Mouse (Mus musculus) lung, postnatal 0 days (tissue): ENCODE data around the gene Mks1.

Experiments used
- CTCF ChIP-seq: IDR thresholded peaks from 2 replicates; pipeline ENCODE4 v1.5.1; 2016; ENCODE audit warnings: antibody characterized with exemption, mild to moderate bottlenecking
- EP300 ChIP-seq: IDR thresholded peaks from 2 replicates; pipeline ENCODE4 v1.6.1; 2016; ENCODE audit warnings: antibody characterized with exemption, mild to moderate bottlenecking, control low read depth

DNA sequence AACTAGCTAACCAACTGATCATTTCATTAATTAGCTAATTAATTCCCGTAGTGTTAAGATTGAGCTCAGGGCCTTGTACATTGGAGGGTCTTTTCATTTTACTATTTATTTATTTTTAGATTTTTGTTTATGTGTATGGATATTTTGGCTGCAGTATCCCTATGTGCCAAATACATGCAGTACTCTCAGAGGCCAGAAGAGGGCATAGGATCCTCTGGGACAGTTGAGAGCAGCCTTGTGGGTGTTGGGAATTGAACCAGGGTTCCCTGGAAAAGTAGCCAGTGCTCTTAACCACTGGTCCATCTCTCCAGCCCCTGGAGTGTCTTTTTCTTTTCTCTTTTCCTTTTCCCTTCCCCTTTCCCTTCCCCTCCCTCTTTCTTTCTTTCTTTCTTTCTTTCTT lies 47.6 kb upstream of the Mks1 start:
- no peak for TF ChIP-seq EP300
- peak; percentile 65 for TF ChIP-seq CTCF
